Mouse (Mus musculus) MEL (cell line): ENCODE data around the gene Slc44a4. TPM values are rescaled to one million over a fixed set of nuclear protein-coding genes. Genes with fewer than 3 reads are reported as not detected.

ENCODE experiments used
- DNase-seq: peaks from one replicate; pipeline ENCODE4 v3.0.0; 2011; ENCODE audit warnings: low read depth, low spot score
- H3K27ac ChIP-seq: 2 replicates; pipeline ENCODE4 v1.5.1; 2012; ENCODE audit warnings: low read depth, mild to moderate bottlenecking, control low read depth, low read length, moderate library complexity; ENCODE audit not compliant: control insufficient read depth
- H3K27me3 ChIP-seq, 2 experiments: fragments of 150-350 bp in 1 of 2; sonication (generic) in 1 of 2; 2 replicates each; pipeline ENCODE4 v1.6.1; 2012; ENCODE audit warnings: low read length in 2 of 2, mild to moderate bottlenecking in 2 of 2, improper control_type of control experiment in 1 of 2, moderate library complexity in 1 of 2; ENCODE audit not compliant: insufficient read depth in 2 of 2, control insufficient read depth in 1 of 2
- H3K36me3 ChIP-seq, 2 experiments: 2 replicates each; pipeline ENCODE4 v1.6.1; 2012 to 2014; ENCODE audit warnings: low read length in 2 of 2, improper control_type of control experiment in 1 of 2, inconsistent platforms in 1 of 2, mild to moderate bottlenecking in 1 of 2; ENCODE audit not compliant: insufficient read depth in 2 of 2, control insufficient read depth in 1 of 2
- H3K4me1 ChIP-seq, 2 experiments: fragments of 150-350 bp in 1 of 2; sonication (generic) in 1 of 2; 2 replicates each; pipeline ENCODE4 v1.6.1; 2012; ENCODE audit warnings: low read length in 2 of 2, improper control_type of control experiment in 1 of 2, mild to moderate bottlenecking in 1 of 2; ENCODE audit not compliant: insufficient read depth in 2 of 2, control insufficient read depth in 1 of 2
- H3K4me3 ChIP-seq, 2 experiments: fragments of 150-350 bp in 1 of 2; sonication (generic) in 1 of 2; 2 replicates each; pipeline ENCODE4 v1.5.1; 2012; ENCODE audit warnings: low read depth in 2 of 2, low read length in 2 of 2, mild to moderate bottlenecking in 2 of 2, moderate library complexity in 2 of 2, control low read depth in 1 of 2, improper control_type of control experiment in 1 of 2; ENCODE audit not compliant: control insufficient read depth in 1 of 2, insufficient read depth in 1 of 2
- H3K79me2 ChIP-seq: 2 replicates; pipeline ENCODE4 v1.6.1; 2012; ENCODE audit warnings: mild to moderate bottlenecking, low read length, moderate library complexity; ENCODE audit not compliant: control insufficient read depth, poor library complexity, insufficient read depth
- H3K9ac ChIP-seq: 2 replicates; pipeline ENCODE4 v1.6.1; 2012; ENCODE audit warnings: low read depth, mild to moderate bottlenecking, control low read depth, low read length, moderate library complexity; ENCODE audit not compliant: control insufficient read depth, poor library complexity, severe bottlenecking
- H3K9me3 ChIP-seq: fragments of 150-350 bp; sonication (generic); replicated peaks from 2 replicates; pipeline ENCODE4 v1.6.1; 2012; ENCODE audit warnings: mild to moderate bottlenecking, low read length, improper control_type of control experiment, moderate library complexity; ENCODE audit not compliant: insufficient read depth
- CTCF ChIP-seq, 3 experiments: IDR thresholded peaks in 2 of 3; conservative IDR thresholded peaks in 1 of 3; 2 replicates each; pipeline ENCODE4 v1.5.1; 2011 to 2012; ENCODE audit warnings: low read length in 3 of 3, low read depth in 2 of 3, mild to moderate bottlenecking in 2 of 3, improper control_type of control experiment in 1 of 3, inconsistent platforms in 1 of 3, mixed read lengths in 1 of 3, moderate library complexity in 1 of 3; ENCODE audit not compliant: control insufficient read depth in 1 of 3, insufficient read depth in 1 of 3, poor library complexity in 1 of 3, severe bottlenecking in 1 of 3
- E2F4 ChIP-seq: IDR thresholded peaks from 2 replicates; pipeline ENCODE4 v1.6.1; 2011; ENCODE audit warnings: low read depth, low read length, improper control_type of control experiment, borderline replicate concordance
- ELF1 ChIP-seq: IDR thresholded peaks from 2 replicates; pipeline ENCODE4 v1.6.1; 2014; ENCODE audit warnings: low read depth, mild to moderate bottlenecking, inconsistent platforms, low read length, improper control_type of control experiment, moderate library complexity
- GATA1 ChIP-seq: IDR thresholded peaks from 2 replicates; pipeline ENCODE4 v1.6.1; 2011; ENCODE audit warnings: low read depth, low read length, improper control_type of control experiment
- HCFC1 ChIP-seq: IDR thresholded peaks from 2 replicates; pipeline ENCODE4 v1.6.1; 2012; ENCODE audit warnings: low read depth, mild to moderate bottlenecking, inconsistent platforms, low read length, improper control_type of control experiment, moderate library complexity
- JUND ChIP-seq: IDR thresholded peaks from 2 replicates; pipeline ENCODE4 v1.6.1; 2011; ENCODE audit warnings: low read depth, mild to moderate bottlenecking, improper control_type of control experiment, low read length
- MAZ ChIP-seq: IDR thresholded peaks from 2 replicates; pipeline ENCODE4 v1.6.1; 2012; ENCODE audit warnings: low read depth, mild to moderate bottlenecking, inconsistent platforms, low read length, improper control_type of control experiment
- MEF2A ChIP-seq: IDR thresholded peaks from 2 replicates; pipeline ENCODE4 v1.6.1; 2014; ENCODE audit warnings: low read depth, mild to moderate bottlenecking, inconsistent platforms, low read length, improper control_type of control experiment; ENCODE audit not compliant: poor library complexity, insufficient replicate concordance, severe bottlenecking; ENCODE audit errors: extremely low read depth
- MXI1 ChIP-seq: IDR thresholded peaks from 2 replicates; pipeline ENCODE4 v1.6.1; 2011; ENCODE audit warnings: mild to moderate bottlenecking, low read depth, low read length, improper control_type of control experiment
- MYB ChIP-seq: IDR thresholded peaks from 2 replicates; pipeline ENCODE4 v1.6.1; 2011; ENCODE audit warnings: mild to moderate bottlenecking, low read depth, low read length, improper control_type of control experiment
- NELFE ChIP-seq: IDR thresholded peaks from 2 replicates; pipeline ENCODE4 v1.6.1; 2011; ENCODE audit warnings: low read depth, low read length, improper control_type of control experiment
- NRF1 ChIP-seq: IDR thresholded peaks from 2 replicates; pipeline ENCODE4 v1.6.1; 2014; ENCODE audit warnings: low read depth, mild to moderate bottlenecking, inconsistent platforms, low read length, improper control_type of control experiment, moderate library complexity; ENCODE audit not compliant: poor library complexity, insufficient read depth, severe bottlenecking
- POLR2AphosphoS5 ChIP-seq: IDR thresholded peaks from 2 replicates; pipeline ENCODE4 v1.6.1; 2012; ENCODE audit warnings: low read depth, borderline replicate concordance, mild to moderate bottlenecking, inconsistent platforms, low read length, moderate library complexity, mixed read lengths
- RAD21 ChIP-seq: IDR thresholded peaks from 2 replicates; pipeline ENCODE4 v1.6.1; 2011; ENCODE audit warnings: mild to moderate bottlenecking, low read depth, low read length, improper control_type of control experiment
- RCOR1 ChIP-seq: IDR thresholded peaks from 2 replicates; pipeline ENCODE4 v1.6.1; 2012; ENCODE audit warnings: low read depth, mild to moderate bottlenecking, inconsistent platforms, low read length, improper control_type of control experiment
- SIN3A ChIP-seq: IDR thresholded peaks from 2 replicates; pipeline ENCODE4 v1.6.1; 2012; ENCODE audit warnings: low read length, improper control_type of control experiment, inconsistent platforms
- SMC3 ChIP-seq: IDR thresholded peaks from 2 replicates; pipeline ENCODE4 v1.6.1; 2011; ENCODE audit warnings: low read depth, low read length, improper control_type of control experiment
- TCF12 ChIP-seq: IDR thresholded peaks from 2 replicates; pipeline ENCODE4 v1.6.1; 2014; ENCODE audit warnings: low read depth, mild to moderate bottlenecking, inconsistent platforms, low read length, improper control_type of control experiment, moderate library complexity
- UBTF ChIP-seq: IDR thresholded peaks from 2 replicates; pipeline ENCODE4 v1.6.1; 2012; ENCODE audit warnings: low read depth, mild to moderate bottlenecking, inconsistent platforms, low read length, improper control_type of control experiment, moderate library complexity, borderline replicate concordance; ENCODE audit not compliant: insufficient read depth
- USF1 ChIP-seq: IDR thresholded peaks from 2 replicates; pipeline ENCODE4 v1.6.1; 2014; ENCODE audit warnings: low read depth, mild to moderate bottlenecking, inconsistent platforms, low read length, improper control_type of control experiment, moderate library complexity
- USF2 ChIP-seq, 2 experiments: IDR thresholded peaks; 2 replicates each; pipeline ENCODE4 v1.6.1; 2011 to 2012; ENCODE audit warnings: improper control_type of control experiment in 2 of 2, low read length in 2 of 2, borderline replicate concordance in 1 of 2, inconsistent platforms in 1 of 2, low read depth in 1 of 2, mild to moderate bottlenecking in 1 of 2; ENCODE audit not compliant: insufficient read depth in 1 of 2
- ZC3H11A ChIP-seq: IDR thresholded peaks from 2 replicates; pipeline ENCODE4 v1.6.1; 2012; ENCODE audit warnings: low read depth, mild to moderate bottlenecking, inconsistent platforms, low read length, improper control_type of control experiment
- ZNF384 ChIP-seq: IDR thresholded peaks from 2 replicates; pipeline ENCODE4 v1.6.1; 2012; ENCODE audit warnings: low read depth, mild to moderate bottlenecking, inconsistent platforms, low read length, improper control_type of control experiment
- polyA plus RNA-seq, 2 experiments: library from polyadenylated mRNA; stranded (reverse) in 1 of 2; unstranded in 1 of 2; fragments of >175 nt in 1 of 2; fragments of >200 nt in 1 of 2; gene quantifications; 2 replicates each; pipeline versions ENCODE4 v1.2.1 to v1.2.4; 2012; ENCODE audit warnings: low replicate concordance in 2 of 2, low read depth in 1 of 2; ENCODE audit not compliant: insufficient read length in 2 of 2, insufficient read depth in 1 of 2, missing spikeins in 1 of 2
- total RNA-seq: library from RNA; depleted of rRNA; stranded (reverse); fragments of 300-350 nt; gene quantifications from 2 replicates; pipeline ENCODE4 v1.2.3, GENCODE M21; 2012

Gene Slc44a4
- total and polyA plus RNA-seq, 3 experiments: 0.06 to 0.12 TPM; not detected in 1

DNA sequence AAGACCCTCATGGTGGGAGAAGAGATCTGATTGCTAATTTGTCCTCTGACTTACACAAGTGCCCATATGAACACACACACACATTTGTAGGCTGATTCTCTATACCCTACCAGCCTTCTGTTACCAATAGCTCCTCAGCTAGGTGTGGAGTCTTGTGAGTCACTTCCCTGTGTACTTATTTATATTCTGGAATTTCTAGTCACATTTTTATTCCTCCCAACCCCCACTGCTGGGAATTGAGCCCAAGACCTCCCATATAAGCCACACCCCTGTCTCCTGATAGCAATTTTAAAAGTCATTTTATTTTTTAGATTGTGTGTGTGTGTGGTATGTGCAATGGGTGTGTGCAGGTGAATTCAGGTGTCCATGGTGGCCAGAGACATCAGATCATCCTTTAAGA is 30.1 kb downstream of the Slc44a4 start:
- Histone ChIP-seq H3K4me1 (peaks cover 2 to 10% of the 10 kb centered on the region in 2 experiments), H3K9ac (no peak overlapping the region), H3K4me3 (no peak overlapping the region), H3K79me2 (no peaks in the 10 kb centered on the region), H3K9me3 (no peaks in the 10 kb centered on the region), H3K36me3 (peaks cover 0 to 13% of the 10 kb centered on the region in 2 experiments; a peak in 2 of 4 replicates), H3K27me3 (no peaks in the 10 kb centered on the region), H3K27ac (no peak overlapping the region)
- DNase-seq: no peak
- TF ChIP-seq GATA1: no peak

DNA sequence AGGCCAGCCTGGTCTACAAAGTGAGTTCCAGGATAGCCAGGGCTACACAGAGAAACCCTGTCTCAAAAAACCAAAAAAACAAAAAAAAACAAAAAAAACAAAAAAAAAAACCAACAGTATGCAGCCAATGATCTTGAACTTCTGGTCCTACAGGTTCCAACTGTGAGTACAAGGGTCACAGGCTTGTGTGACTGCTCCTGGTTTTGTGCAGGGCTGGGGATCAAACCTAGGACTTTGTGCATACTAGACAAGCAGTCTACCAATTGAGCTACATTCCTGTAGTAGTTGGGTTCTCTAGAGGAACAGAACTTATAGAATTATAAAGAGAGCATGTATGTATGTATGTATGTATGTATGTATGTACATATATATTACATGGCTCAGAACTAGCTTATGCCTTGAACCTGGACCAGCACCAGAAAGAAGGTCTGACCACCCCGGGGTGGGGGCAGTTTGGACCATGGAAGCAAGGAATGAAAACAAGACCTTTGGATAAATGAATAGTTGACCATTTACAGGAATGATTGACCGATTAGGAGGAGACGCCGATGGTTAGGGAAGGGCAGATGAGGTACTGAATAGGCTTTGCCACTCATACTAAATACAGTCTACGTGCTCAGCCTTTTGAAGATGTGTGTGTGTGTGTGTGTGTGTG is 32.3 kb downstream of the Slc44a4 start:
- H3K79me2 ChIP-seq: peaks cover 15% of the 10 kb centered on the region
- H3K4me3 ChIP-seq: no peak overlapping the region
- H3K9ac ChIP-seq: no peak overlapping the region
- DNase-seq: no peak
- no peaks in the 10 kb centered on the region for H3K27me3 ChIP-seq
- no peaks in the 10 kb centered on the region for H3K9me3 ChIP-seq
- peaks cover 2 to 5% of the 10 kb centered on the region in 2 experiments; a peak in 3 of 4 replicates for H3K4me1 ChIP-seq
- TF ChIP-seq USF2 (IDR thresholded peaks at IDR 0.05; ENCODE audit: borderline replicate concordance in 1 of 2, insufficient read depth in 1 of 2, low read depth in 1 of 2, low read length in 2 of 2) (no peak), SIN3A (no peak)
- peaks cover 0 to 19% of the 10 kb centered on the region in 2 experiments; a peak in 3 of 4 replicates for H3K36me3 ChIP-seq
- H3K27ac ChIP-seq: no peak overlapping the region

DNA sequence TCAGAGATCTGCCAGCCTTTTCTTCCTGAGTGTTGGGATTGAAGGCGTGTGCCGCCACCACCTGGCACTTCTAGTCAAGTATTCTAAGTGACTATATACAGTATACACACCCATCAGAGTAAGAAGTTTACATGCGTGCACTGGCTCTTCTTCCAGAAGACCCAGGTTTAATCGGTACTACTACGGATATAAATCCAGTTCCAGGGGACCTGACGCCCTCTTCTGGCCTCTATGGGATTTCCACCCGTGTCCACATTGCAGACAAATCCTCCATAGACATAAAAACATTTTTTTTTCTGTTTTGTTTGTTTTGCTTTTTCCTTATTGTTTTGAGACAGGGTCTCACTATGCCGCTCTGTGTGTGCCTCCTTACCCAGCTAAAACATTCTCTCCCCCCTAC is 33.3 kb downstream of the Slc44a4 start:
- H3K9me3 ChIP-seq: no peaks in the 10 kb centered on the region
- H3K27ac ChIP-seq: no peak overlapping the region
- peaks cover 0 to 19% of the 10 kb centered on the region in 2 experiments; a peak in 3 of 4 replicates for H3K36me3 ChIP-seq
- peaks cover 22% of the 10 kb centered on the region for H3K79me2 ChIP-seq
- H3K9ac ChIP-seq: no peak overlapping the region
- TF ChIP-seq MXI1: no peak
- TF ChIP-seq E2F4: no peak
- no peak for TF ChIP-seq HCFC1
- 0 out of 2 replicates have a peak, but pooled peaks have one; percentile 37 for TF ChIP-seq ZNF384
- no peak for TF ChIP-seq TCF12
- TF ChIP-seq UBTF: no peak
- no peak for TF ChIP-seq MYB
- no peak for TF ChIP-seq RCOR1
- peak; percentile 51 for TF ChIP-seq RAD21
- TF ChIP-seq CTCF (IDR thresholded peaks at IDR 0.05 in 2 of 3, conservative IDR thresholded peaks at IDR 0.05 in 1 of 3; ENCODE audit: control insufficient read depth in 1 of 3, insufficient read depth in 1 of 3, low read depth in 2 of 3, low read length in 3 of 3, poor library complexity in 1 of 3, severe bottlenecking in 1 of 3): peak; percentile 32 to 55 (median 55)
- peak; percentile 49; the same call in 1 of the 2 replicates for TF ChIP-seq SMC3
- no peak for TF ChIP-seq MAZ
- no peak for TF ChIP-seq ELF1
- TF ChIP-seq ZC3H11A: no peak; the same call in 1 of the 2 replicates
- TF ChIP-seq NRF1: no peak
- TF ChIP-seq JUND: no peak
- no peak for TF ChIP-seq USF1
- TF ChIP-seq MEF2A: no peak
- TF ChIP-seq NELFE: no peak
- no peak for TF ChIP-seq POLR2AphosphoS5
- no peak overlapping the region for H3K4me3 ChIP-seq
- H3K27me3 ChIP-seq: no peaks in the 10 kb centered on the region
- DNase-seq: peak; percentile 64
- H3K4me1 ChIP-seq: peaks cover 2 to 5% of the 10 kb centered on the region in 2 experiments; a peak in 3 of 4 replicates
